In the genomic region with DNA sequence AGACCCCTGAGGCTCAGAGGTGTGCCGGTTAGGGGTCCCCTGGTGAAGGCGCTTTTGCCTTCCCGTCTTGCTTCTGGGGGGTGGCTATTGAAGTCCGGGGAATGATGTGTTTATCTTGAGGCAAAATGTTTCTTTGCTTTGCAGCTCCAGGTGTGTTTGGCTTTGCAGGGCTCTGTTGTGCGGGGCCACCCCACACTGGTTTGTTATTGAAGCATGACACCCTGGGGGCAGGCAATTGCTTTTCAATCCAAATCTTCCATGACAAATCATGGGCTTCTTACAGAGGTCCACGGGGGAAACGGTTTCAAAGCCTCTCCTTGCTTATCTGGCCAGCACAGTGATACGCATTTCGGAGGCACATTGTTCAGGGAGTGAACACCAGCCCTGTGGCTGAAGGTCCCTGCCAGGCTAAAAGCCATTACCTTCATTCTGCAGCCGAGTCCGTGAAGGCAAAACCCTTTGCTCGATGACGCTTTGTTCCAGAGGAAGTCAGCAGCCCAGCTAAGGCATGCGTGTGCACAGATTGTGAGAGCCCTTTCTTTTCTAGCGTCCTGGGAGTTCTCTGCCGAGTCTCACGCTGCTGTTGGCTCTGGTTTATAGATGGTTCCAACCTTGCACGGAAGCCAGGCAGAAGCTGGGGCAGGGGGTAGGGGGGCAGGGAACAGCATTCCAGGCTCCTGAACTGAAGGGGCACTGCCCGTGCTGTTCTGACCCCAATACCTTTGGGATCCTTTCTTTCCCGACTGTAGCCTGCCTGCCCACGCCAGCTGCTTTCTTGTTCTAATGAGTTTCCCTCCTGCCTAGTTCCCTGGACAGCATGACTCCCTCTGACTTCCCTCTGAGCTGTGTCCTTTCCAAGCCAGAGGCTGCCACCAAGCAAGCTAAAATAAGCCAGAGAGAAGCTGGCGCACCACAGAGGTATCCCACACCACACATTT, we compare ENCODE assay signal across 8 mouse cellular contexts.
A peak's percentile ranks its signal among the peaks of the same experiment; 100 is the strongest.
DNase-seq lines count a peak whose midpoint lies in the region; ATAC-seq and TF ChIP-seq lines count a peak whose summit lies in the region.

No protein-coding gene starts in this region.

- H3K9ac ChIP-seq in limb, embryonic 13.5 days = peak overlapping the region; percentile 43
- H3K9ac ChIP-seq in stomach, embryonic 15.5 days = no peak overlapping the region

- H3K27me3 ChIP-seq in heart, embryonic 10.5 days (ENCODE audit: insufficient read depth, poor library complexity, severe bottlenecking) = no peaks in the 10 kb centered on the region
- H3K27me3 ChIP-seq in limb, embryonic 13.5 days = 0 out of 2 replicates have a peak, but pooled peaks cover 6% of the 10 kb centered on the region
- no peaks in the 10 kb centered on the region for H3K27me3 ChIP-seq in stomach, embryonic 15.5 days (replicated peaks)

- H3K4me3 ChIP-seq in heart, embryonic 10.5 days = peak overlapping the region; percentile 42
- peak overlapping the region; percentile 23 for H3K4me3 ChIP-seq in limb, embryonic 13.5 days
- H3K4me3 ChIP-seq in stomach, embryonic 15.5 days (replicated peaks) = peak overlapping the region; percentile 8; the same call in 1 of the 2 replicates

- H3K4me2 ChIP-seq in limb, embryonic 13.5 days (replicated peaks) = peak overlapping the region; percentile 58
- peak overlapping the region; percentile 51 for H3K4me2 ChIP-seq in stomach, embryonic 15.5 days

- TF ChIP-seq POLR2A in brain, embryonic 14.5 days (IDR thresholded peaks at IDR 0.05; ENCODE audit: borderline replicate concordance, extremely low read depth, insufficient read depth, insufficient read length, poor library complexity, severe bottlenecking) = no peak

- ATAC-seq in limb, embryonic 13.5 days (ENCODE audit: low FRiP score, low read depth) = peak; percentile 40; the same call in 1 of the 2 replicates
- ATAC-seq in stomach, embryonic 15.5 days (ENCODE audit: insufficient read depth, low FRiP score, low read depth) = no peak
- ATAC-seq in activated CD4-positive, CD25-positive, alpha-beta regulatory T cell, adult 4 months = no peak

- peak; percentile 39 to 53 for DNase-seq in frontal cortex, postnatal 36 days (ENCODE audit: low spot score in 2 of 2)
- DNase-seq in frontal cortex, postnatal 25 days (ENCODE audit: low spot score in 2 of 2) = no peak
- DNase-seq in brain, embryonic 14.5 days (ENCODE audit: low read depth) = peak; percentile 81
- no peak for DNase-seq in heart, embryonic 10.5 days (ENCODE audit: low spot score)
- DNase-seq in urinary bladder, postnatal 10 days (ENCODE audit: low spot score) = no peak

- WGBS in heart, embryonic 10.5 days = 21% methylated on average over 22 of the region's 22 CpGs
- WGBS in limb, embryonic 13.5 days = 16% methylated on average over 22 of the region's 22 CpGs
- 15% methylated on average over 22 of the region's 22 CpGs for WGBS in stomach, embryonic 15.5 days

- H3K9me3 ChIP-seq in heart, embryonic 10.5 days = no peaks in the 10 kb centered on the region
- no peaks in the 10 kb centered on the region for H3K9me3 ChIP-seq in limb, embryonic 13.5 days
- no peaks in the 10 kb centered on the region for H3K9me3 ChIP-seq in stomach, embryonic 15.5 days

- H3K27ac ChIP-seq in heart, embryonic 10.5 days = peak overlapping the region; percentile 86
- peak overlapping the region; percentile 58; the same call in 1 of the 2 replicates for H3K27ac ChIP-seq in limb, embryonic 13.5 days
- H3K27ac ChIP-seq in stomach, embryonic 15.5 days = peak overlapping the region; percentile 44; the same call in 1 of the 2 replicates

- H3K36me3 ChIP-seq in heart, embryonic 10.5 days = peaks cover 4% of the 10 kb centered on the region
- no peaks in the 10 kb centered on the region for H3K36me3 ChIP-seq in limb, embryonic 13.5 days
- H3K36me3 ChIP-seq in stomach, embryonic 15.5 days = no peaks in the 10 kb centered on the region

- no peak for TF ChIP-seq CTCF in brain, embryonic 14.5 days (IDR thresholded peaks at IDR 0.05; ENCODE audit: borderline replicate concordance, extremely low read depth, insufficient read depth, insufficient read length)

- peaks cover 47% of the 10 kb centered on the region for H3K4me1 ChIP-seq in heart, embryonic 10.5 days
- H3K4me1 ChIP-seq in limb, embryonic 13.5 days = peaks cover 26% of the 10 kb centered on the region
- peaks cover 13% of the 10 kb centered on the region for H3K4me1 ChIP-seq in stomach, embryonic 15.5 days

Comparison
In these comparisons a context has a peak if more than half of its experiments do, and no peak if none do; other contexts are left out.
1. DNase-seq: peak in frontal cortex, postnatal 36 days (2 of 2) and brain, embryonic 14.5 days (single experiment); none in frontal cortex, postnatal 25 days (0 of 2), heart, embryonic 10.5 days (single experiment) and urinary bladder, postnatal 10 days (single experiment).
2. Peak in every context shown above with its lines, with median percentiles within 50 percentile points of each other: H3K27ac ChIP-seq and H3K4me3 ChIP-seq.